Mouse (Mus musculus) limb, embryonic 12.5 days (tissue): ENCODE measurements around the gene Tbc1d24. TPM values are rescaled to one million over a fixed set of nuclear protein-coding genes. Genes with fewer than 3 reads are reported as not detected.

ENCODE experiments used
- ATAC-seq: fragments of 200-750 bp; cut with Nextera tagmentation; 2 replicates; pipeline ENCODE4 v1.8.0; 2017; ENCODE audit warnings: low read depth, moderate TSS enrichment; ENCODE audit not compliant: insufficient number of reproducible peaks, insufficient read depth, low FRiP score, low TSS enrichment
- H3K27ac ChIP-seq: fragments of 300-500 bp; sonication (generic); 2 replicates; pipeline ENCODE4 v1.5.1; 2016; ENCODE audit warnings: mild to moderate bottlenecking, moderate library complexity
- H3K27me3 ChIP-seq: fragments of 300-500 bp; sonication (generic); 2 replicates; pipeline ENCODE4 v1.6.1; 2016; ENCODE audit warnings: mild to moderate bottlenecking, moderate library complexity
- H3K36me3 ChIP-seq: fragments of 300-500 bp; sonication (generic); 2 replicates; pipeline ENCODE4 v1.6.1; 2016; ENCODE audit warnings: mild to moderate bottlenecking, moderate library complexity
- H3K4me1 ChIP-seq: fragments of 300-500 bp; sonication (generic); replicated peaks from 2 replicates; pipeline ENCODE4 v1.6.1; 2016
- H3K4me2 ChIP-seq: fragments of 300-500 bp; sonication (generic); 2 replicates; pipeline ENCODE4 v1.6.1; 2016; ENCODE audit warnings: mild to moderate bottlenecking, moderate library complexity
- H3K4me3 ChIP-seq: fragments of 300-500 bp; sonication (generic); replicated peaks from 2 replicates; pipeline ENCODE4 v1.5.1; 2016; ENCODE audit warnings: mild to moderate bottlenecking
- H3K9ac ChIP-seq: fragments of 300-500 bp; sonication (generic); replicated peaks from 2 replicates; pipeline ENCODE4 v1.6.1; 2016; ENCODE audit warnings: mild to moderate bottlenecking, moderate library complexity
- H3K9me3 ChIP-seq: fragments of 300-500 bp; sonication (generic); 2 replicates; pipeline ENCODE4 v1.6.1; 2016; ENCODE audit warnings: mild to moderate bottlenecking, moderate library complexity
- WGBS: fragments of 180-500 bp; shearing (Covaris S2); methylation state at CpG from one replicate; pipeline ENCODE4 v1.1.7; 2016; 5-methylcytosine and 5-hydroxymethylcytosine counted together
- polyA plus RNA-seq: library from polyadenylated mRNA; unstranded; fragments of >200 nt; fragmentation: Nextera tagmentation; extraction: Ambion mirVana; gene quantifications from 2 replicates; pipeline ENCODE4 v1.2.1, GENCODE M21; 2016

Gene Tbc1d24
- polyA plus RNA-seq, 1 experiment from 2014 or later = 6.7 TPM

DNA sequence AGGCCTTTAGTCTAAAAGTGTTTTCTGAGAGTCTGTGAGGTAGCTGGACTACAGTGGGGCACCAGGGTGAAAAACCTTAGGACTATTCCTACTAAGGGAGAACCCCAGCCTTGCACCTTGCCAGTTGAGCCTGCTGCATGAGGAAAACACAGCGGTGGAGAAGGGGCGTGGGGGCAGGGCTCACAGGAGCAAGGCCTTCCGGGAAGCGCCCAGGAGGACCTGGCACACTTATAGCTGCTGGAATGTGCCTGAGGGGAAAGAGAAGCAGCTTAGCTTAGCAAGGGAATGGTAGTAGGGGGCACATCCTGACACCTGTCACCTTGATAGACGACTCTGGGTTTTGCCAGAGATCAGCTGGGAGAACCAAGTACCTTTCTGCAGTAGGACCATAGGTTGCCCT, 43.9 kb downstream of the Tbc1d24 start:
- Histone ChIP-seq H3K9ac (no peak overlapping the region), H3K9me3 (no peaks in the 10 kb centered on the region), H3K4me1 (peaks cover 8% of the 10 kb centered on the region), H3K4me2 (no peak overlapping the region), H3K27me3 (no peaks in the 10 kb centered on the region), H3K4me3 (no peak overlapping the region), H3K36me3 (peaks cover 35% of the 10 kb centered on the region), H3K27ac (no peak overlapping the region)
- no peak for ATAC-seq
- WGBS = 75% methylated on average over 5 of the region's 5 CpGs

DNA sequence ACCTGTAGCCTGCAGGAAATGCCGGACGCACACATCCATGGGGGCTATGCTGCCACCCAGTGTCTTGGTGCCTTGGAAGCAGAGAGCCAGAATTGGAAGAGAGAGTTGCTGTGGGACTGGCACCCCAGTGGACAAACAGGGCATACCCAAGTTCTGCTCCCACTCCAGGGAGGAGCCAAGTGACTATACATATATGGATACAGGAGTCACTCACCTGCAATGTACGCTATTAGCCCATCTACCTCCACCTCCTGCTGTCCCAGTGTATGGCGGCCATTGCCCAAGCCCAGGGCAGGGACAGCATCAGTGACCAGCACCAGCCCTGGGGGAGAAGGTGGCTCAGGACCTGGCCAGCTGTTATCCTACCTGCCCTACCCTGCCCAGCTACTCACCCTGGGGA, 47.8 kb downstream of the Tbc1d24 start:
- 94% methylated on average over 4 of the region's 4 CpGs for WGBS
- Histone ChIP-seq H3K36me3 (peaks cover 35% of the 10 kb centered on the region), H3K9ac (no peak overlapping the region), H3K4me2 (no peak overlapping the region), H3K4me1 (peaks cover 3% of the 10 kb centered on the region), H3K27ac (no peak overlapping the region), H3K9me3 (no peaks in the 10 kb centered on the region), H3K27me3 (no peaks in the 10 kb centered on the region), H3K4me3 (no peak overlapping the region)
- no peak for ATAC-seq

DNA sequence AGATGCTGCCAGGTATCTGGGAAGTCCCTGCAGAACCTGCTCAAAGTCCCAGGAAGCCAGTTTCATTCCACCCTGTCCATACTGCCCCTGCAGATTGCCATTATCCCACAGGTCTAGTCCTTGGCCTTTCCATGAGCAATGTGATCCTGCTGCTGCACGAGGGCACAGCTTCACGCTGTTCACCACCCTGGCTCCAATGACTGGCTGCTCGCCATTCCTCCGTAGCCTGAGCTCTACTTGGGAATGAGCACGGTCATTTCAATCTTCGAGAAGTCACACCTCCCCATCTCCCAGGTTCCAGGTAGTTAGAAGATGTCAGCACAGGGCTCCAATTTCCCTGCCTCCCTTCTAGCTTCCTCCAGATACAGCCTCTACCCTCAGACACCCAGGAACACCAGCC, 48.2 kb downstream of the Tbc1d24 start:
- Histone ChIP-seq H3K36me3 (peaks cover 35% of the 10 kb centered on the region), H3K9ac (no peak overlapping the region), H3K4me1 (peaks cover 5% of the 10 kb centered on the region), H3K27ac (no peak overlapping the region), H3K4me2 (no peak overlapping the region), H3K4me3 (no peak overlapping the region), H3K9me3 (no peaks in the 10 kb centered on the region), H3K27me3 (no peaks in the 10 kb centered on the region)
- ATAC-seq = no peak
- WGBS = 92% methylated on average over 6 of the region's 6 CpGs

DNA sequence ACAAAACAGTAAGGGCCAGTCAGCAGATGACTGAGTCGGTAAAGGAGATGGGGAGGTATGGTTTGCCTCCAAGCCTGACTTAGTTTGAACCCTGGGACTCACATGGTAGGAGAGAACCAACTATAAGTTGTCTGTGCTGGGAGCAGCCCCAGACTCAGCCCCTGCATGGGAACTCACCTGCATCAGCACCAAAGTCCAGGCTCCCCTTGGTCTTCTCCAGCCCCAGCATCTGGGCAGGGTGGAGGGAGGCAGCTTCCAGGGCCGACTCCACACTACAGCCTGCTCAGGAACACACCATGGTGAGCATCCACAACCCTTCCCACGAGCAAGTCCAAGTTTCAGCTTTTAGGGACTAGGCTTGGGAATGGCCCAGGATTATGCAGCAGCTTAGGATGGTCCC, 49.0 kb downstream of the Tbc1d24 start:
- Histone ChIP-seq H3K27ac (no peak overlapping the region), H3K4me3 (no peak overlapping the region), H3K9me3 (no peaks in the 10 kb centered on the region), H3K27me3 (no peaks in the 10 kb centered on the region), H3K4me1 (peaks cover 9% of the 10 kb centered on the region), H3K36me3 (peaks cover 35% of the 10 kb centered on the region), H3K9ac (no peak overlapping the region), H3K4me2 (no peak overlapping the region)
- WGBS = 83% methylated on average over 3 of the region's 3 CpGs
- ATAC-seq = no peak

DNA sequence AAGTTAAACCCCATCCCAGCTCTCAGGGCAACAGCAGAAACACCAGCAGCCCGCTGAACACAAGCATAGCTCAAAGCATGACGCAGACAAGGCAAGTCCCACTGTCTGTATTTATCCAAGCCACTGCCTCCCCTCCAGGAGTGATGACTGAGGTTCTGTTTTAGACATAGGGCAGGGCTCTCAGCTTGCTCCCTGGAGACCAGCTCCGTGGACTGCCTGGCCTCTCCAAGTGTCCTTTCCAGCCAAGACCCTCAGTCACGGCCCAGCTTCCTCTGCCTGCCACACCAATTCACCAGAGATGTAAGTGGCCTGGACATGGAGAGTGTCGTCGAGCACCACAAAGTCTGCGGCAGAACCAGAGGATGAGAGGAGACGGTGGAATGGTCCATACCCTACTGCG, 49.6 kb downstream of the Tbc1d24 start:
- no peaks in the 10 kb centered on the region for H3K9me3 ChIP-seq
- WGBS = 90% methylated on average over 9 of the region's 9 CpGs
- H3K27ac ChIP-seq = no peak overlapping the region
- no peak for ATAC-seq
- no peak overlapping the region for H3K9ac ChIP-seq
- H3K4me2 ChIP-seq = no peak overlapping the region
- no peaks in the 10 kb centered on the region for H3K27me3 ChIP-seq
- H3K36me3 ChIP-seq = peaks cover 35% of the 10 kb centered on the region
- H3K4me3 ChIP-seq = no peak overlapping the region
- H3K4me1 ChIP-seq = peaks cover 11% of the 10 kb centered on the region

DNA sequence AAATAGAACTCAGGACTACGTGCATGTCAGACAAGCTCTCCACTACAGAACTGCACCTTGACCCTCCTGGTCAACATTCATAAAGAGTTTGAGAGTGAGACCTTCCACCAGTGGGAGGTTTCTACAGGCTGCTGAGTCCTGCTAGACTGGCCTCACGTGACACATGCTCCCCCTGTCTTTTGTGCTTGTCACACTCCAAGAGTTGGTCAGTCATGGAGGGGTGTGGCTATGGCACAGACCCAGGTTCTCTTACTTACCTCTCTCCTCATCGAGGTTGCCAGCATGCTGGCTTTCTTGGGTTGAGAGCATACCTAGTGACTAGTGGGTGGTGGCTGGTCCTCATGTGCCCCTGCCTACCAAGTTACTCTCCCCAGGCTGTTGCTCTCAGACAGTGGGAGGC, 50.9 kb downstream of the Tbc1d24 start:
- Histone ChIP-seq H3K27ac (no peak overlapping the region), H3K36me3 (peaks cover 35% of the 10 kb centered on the region), H3K9me3 (no peaks in the 10 kb centered on the region), H3K27me3 (no peaks in the 10 kb centered on the region), H3K4me2 (no peak overlapping the region), H3K4me1 (peaks cover 11% of the 10 kb centered on the region), H3K4me3 (no peak overlapping the region), H3K9ac (no peak overlapping the region)
- ATAC-seq = no peak
- WGBS = 83% methylated on average over 3 of the region's 3 CpGs

DNA sequence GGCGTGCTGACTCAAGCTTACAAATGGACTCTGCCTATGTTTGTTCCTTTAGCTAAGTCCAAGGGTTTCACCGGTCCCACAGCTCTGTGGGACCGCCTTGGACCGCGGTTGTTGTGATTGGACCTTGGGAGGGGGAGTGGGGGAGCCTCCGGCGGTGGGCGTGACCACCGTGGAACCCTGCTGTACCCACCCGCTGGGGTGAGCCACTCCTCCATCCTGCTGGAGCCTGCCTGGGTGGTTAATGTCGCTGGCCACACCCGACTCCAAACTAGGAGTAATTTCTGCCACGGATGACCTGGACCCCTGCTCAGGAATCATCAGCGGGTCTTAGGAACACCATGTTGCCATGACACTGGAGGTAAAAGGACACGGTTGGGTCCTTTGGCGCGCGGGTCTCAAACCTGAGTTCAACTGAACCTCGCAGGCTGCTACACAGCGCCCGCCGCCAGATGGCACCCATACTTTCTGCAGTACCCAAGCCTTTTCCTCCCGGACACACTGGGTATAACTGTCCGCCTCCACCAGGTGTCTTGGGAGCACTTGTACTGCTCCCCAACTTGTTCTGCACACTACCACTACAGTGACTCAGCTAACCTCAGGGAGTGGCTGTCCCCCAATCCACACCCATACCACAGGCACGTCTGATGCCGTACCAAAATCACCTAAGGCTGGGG, 53.3 kb downstream of the Tbc1d24 start:
- Histone ChIP-seq H3K4me2 (peak overlapping the region; percentile 76), H3K9ac (peak overlapping the region; percentile 51), H3K4me3 (peak overlapping the region; percentile 42), H3K36me3 (peaks cover 21% of the 10 kb centered on the region), H3K9me3 (no peaks in the 10 kb centered on the region), H3K4me1 (peaks cover 11% of the 10 kb centered on the region), H3K27ac (no peak overlapping the region), H3K27me3 (no peaks in the 10 kb centered on the region)
- peak; percentile 84 for ATAC-seq
- 1% methylated on average over 26 of the region's 26 CpGs for whole genome bisulfite sequencing

DNA sequence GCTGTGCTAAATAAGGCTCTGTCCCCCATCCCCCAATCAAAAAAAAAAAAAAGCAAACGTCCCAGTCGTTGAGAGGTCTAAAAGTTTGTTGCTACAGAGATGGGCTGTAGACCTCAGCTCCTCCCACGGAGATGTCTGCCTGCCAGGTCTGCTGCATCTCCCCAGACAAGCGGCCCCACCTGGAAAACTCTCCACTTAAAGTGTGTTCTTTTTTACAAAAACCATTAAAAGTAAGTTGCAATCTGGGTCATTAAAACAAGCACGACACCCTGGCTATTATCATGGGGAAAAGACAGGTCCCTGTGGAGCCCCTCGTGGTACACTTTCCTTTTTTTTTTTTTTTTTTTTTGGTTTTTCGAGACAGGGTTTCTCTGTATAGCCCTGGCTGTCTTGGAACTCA, 54.0 kb downstream of the Tbc1d24 start:
- peaks cover 17% of the 10 kb centered on the region; the same call in 1 of the 2 replicates for H3K36me3 ChIP-seq

DNA sequence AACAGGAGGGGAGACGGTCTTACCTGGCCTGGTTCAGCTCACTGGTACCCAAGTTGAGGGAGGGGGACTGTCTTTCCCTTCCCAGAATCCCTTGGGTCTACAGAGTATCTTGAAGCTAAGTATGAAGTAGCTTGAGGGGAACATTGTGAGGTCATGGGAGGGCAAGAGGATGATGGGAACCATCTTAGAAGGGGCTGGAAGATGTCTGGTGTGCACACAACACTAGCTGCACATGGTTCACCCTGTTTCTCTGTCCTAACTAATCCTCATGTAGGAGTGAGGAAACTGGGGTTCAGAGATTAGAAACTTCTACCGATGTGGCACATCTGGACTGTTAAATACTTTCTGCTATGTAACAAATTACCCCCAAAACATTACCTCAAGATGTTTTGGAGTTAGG, 54.5 kb downstream of the Tbc1d24 start, which contains the start of gene Pdpk1:
Gene Pdpk1 (minus strand): TSS at position 101 of the 400 bp plus-strand sequence.
- Histone ChIP-seq H3K27ac (no peak within 1 kb of the TSS), H3K4me3 (peak within 1 kb of the TSS; percentile 42), H3K9ac (peak within 1 kb of the TSS; percentile 51), H3K4me2 (peak within 1 kb of the TSS; percentile 76), H3K4me1 (peaks cover 11% of the 10 kb centered on the region), H3K36me3 (peaks cover 12% of the 10 kb centered on the region; the same call in 1 of the 2 replicates), H3K27me3 (no peaks in the 10 kb centered on the region), H3K9me3 (no peaks in the 10 kb centered on the region)
- no peak for ATAC-seq
- 85% methylated on average over 2 of the region's 2 CpGs for WGBS

More for the DNA sequence above, 54.0 kb downstream of the Tbc1d24 start:
- ATAC-seq = no peak
- Histone ChIP-seq H3K27ac (no peak overlapping the region), H3K27me3 (no peaks in the 10 kb centered on the region), H3K9me3 (no peaks in the 10 kb centered on the region), H3K4me2 (peak overlapping the region; percentile 76), H3K4me1 (peaks cover 11% of the 10 kb centered on the region), H3K9ac (peak overlapping the region; percentile 27; the same call in 1 of the 2 replicates), H3K4me3 (peak overlapping the region; percentile 42)
- 10% methylated on average over 7 of the region's 7 CpGs for WGBS

DNA sequence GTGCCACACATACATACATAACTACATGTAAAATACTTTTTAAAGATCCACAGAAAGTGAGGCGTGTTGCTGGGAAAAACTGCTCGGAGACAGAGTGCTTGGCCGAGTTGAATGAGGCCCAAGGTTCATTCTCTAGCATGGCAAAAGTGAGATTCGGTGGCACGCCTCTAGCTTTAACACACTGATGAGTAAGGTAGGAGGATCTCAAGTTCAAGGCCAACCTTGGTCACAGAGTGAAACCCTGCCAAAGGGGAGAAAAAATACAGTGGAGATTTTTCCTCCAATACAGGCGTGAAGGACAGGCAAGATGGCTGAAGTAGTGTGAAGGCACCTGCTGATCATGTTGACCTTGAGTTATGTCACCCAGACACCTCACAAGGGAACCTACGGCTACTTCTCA, 55.9 kb downstream of the Tbc1d24 start:
- Histone ChIP-seq H3K27ac (no peak overlapping the region), H3K36me3 (0 out of 2 replicates have a peak, but pooled peaks cover 4% of the 10 kb centered on the region), H3K27me3 (no peaks in the 10 kb centered on the region), H3K9me3 (no peaks in the 10 kb centered on the region), H3K4me1 (peaks cover 11% of the 10 kb centered on the region), H3K4me2 (no peak overlapping the region), H3K9ac (no peak overlapping the region), H3K4me3 (no peak overlapping the region)
- 88% methylated on average over 7 of the region's 7 CpGs for WGBS
- no peak for ATAC-seq

DNA sequence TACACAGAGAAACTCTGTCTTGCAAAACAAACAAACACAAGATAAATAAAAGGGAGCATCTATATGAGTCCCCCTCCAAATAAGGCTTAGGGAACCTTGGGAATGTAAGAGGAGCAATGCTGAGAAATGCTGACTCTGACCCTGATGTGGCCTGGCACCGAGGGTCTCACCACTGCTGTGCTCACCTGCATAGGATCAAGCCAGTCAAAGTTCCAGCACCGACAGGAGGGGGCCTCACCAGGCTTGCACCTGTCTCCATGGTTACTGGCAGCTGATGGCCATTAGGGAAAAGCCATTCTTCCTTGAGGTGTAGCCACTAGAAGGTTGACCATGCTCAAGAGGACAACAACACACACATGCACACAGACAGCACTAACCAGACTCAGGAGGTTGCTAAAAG, 62.5 kb downstream of the Tbc1d24 start:
- H3K36me3 ChIP-seq = no peaks in the 10 kb centered on the region
- H3K27ac ChIP-seq = no peak overlapping the region
- ATAC-seq = no peak
- no peak overlapping the region for H3K4me3 ChIP-seq
- WGBS = 40% methylated on average over 2 of the region's 2 CpGs
- H3K4me2 ChIP-seq = no peak overlapping the region
- no peaks in the 10 kb centered on the region for H3K27me3 ChIP-seq
- no peaks in the 10 kb centered on the region for H3K9me3 ChIP-seq
- no peak overlapping the region for H3K9ac ChIP-seq
- H3K4me1 ChIP-seq = peaks cover 11% of the 10 kb centered on the region

DNA sequence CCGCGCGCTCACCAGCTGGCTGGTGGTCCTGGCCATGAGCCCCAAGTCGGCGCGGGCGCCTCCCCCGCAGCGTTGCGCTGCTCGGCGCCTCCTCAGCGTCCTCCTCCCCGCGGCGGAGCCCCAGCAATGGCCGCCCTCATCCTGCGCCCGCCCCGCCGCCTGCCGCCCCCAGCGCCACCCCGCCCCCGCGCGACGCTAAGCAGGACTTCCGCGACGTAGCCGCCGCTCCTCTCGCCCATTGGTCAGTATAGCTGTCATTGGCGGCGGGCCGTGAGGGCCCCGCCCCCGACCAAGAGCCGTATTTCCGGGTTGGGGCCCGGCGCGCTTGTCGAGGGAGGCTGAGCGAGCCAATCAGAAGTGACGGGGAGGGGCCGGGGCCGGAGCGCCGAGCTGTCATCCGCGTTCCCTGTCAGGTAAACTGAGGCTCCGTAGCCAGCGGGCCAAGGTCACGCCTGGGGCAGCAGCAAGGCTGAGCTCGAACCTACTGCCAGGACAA, 63.9 kb downstream of the Tbc1d24 start:
- peak overlapping the region; percentile 98 for H3K4me3 ChIP-seq
- H3K36me3 ChIP-seq = no peaks in the 10 kb centered on the region
- ATAC-seq = peak; percentile 95
- H3K27me3 ChIP-seq = no peaks in the 10 kb centered on the region
- no peaks in the 10 kb centered on the region for H3K9me3 ChIP-seq
- H3K27ac ChIP-seq = peak overlapping the region; percentile 86
- peaks cover 11% of the 10 kb centered on the region for H3K4me1 ChIP-seq
- peak overlapping the region; percentile 87 for H3K4me2 ChIP-seq
- 2% methylated on average over 57 of the region's 57 CpGs for WGBS
- peak overlapping the region; percentile 94 for H3K9ac ChIP-seq
